Mouse (Mus musculus): Measurements from ENCODE around the gene Tlr13. TPM values are rescaled to one million over a fixed set of nuclear protein-coding genes. Genes with fewer than 3 reads are reported as not detected.

Tlr13 gene
- polyA plus RNA-seq, 1 experiment from 2014 or later = 0.17 TPM

- no peaks in the 10 kb centered on the region for H3K4me1 ChIP-seq (replicated peaks)
- ATAC-seq = no peak
- H3K4me3 ChIP-seq (replicated peaks) = no peak overlapping the region
- no peaks in the 10 kb centered on the region for H3K36me3 ChIP-seq
- no peak overlapping the region for H3K4me2 ChIP-seq (replicated peaks)
- H3K9me3 ChIP-seq = no peaks in the 10 kb centered on the region
- 85% methylated on average over 3 of the region's 3 CpGs for WGBS
- H3K9ac ChIP-seq (replicated peaks) = no peak overlapping the region
- no peaks in the 10 kb centered on the region; the same call in 1 of the 2 replicates for H3K27me3 ChIP-seq
- H3K27ac ChIP-seq = no peak overlapping the region
These were observed 6.5 kb downstream of the Tlr13 start for GRCm38 (mm10) chrX:106149460-106149859.

- no peaks in the 10 kb centered on the region for H3K9me3 ChIP-seq
- ATAC-seq = no peak
- no peaks in the 10 kb centered on the region for H3K36me3 ChIP-seq
- H3K27me3 ChIP-seq = no peaks in the 10 kb centered on the region; the same call in 1 of the 2 replicates
- H3K4me1 ChIP-seq (replicated peaks) = no peaks in the 10 kb centered on the region
- H3K27ac ChIP-seq = no peak overlapping the region
- H3K9ac ChIP-seq (replicated peaks) = no peak overlapping the region
- H3K4me2 ChIP-seq (replicated peaks) = no peak overlapping the region
- no peak overlapping the region for H3K4me3 ChIP-seq (replicated peaks)
These were observed 11.2 kb downstream of the Tlr13 start for GRCm38 (mm10) chrX:106154180-106154586.

- H3K36me3 ChIP-seq = no peaks in the 10 kb centered on the region
- no peak overlapping the region for H3K27ac ChIP-seq
- no peak overlapping the region for H3K4me2 ChIP-seq (replicated peaks)
- no peak for ATAC-seq
- 75% methylated on average over 4 of the region's 4 CpGs for WGBS
- H3K27me3 ChIP-seq = no peaks in the 10 kb centered on the region
- no peak overlapping the region for H3K9ac ChIP-seq (replicated peaks)
- no peaks in the 10 kb centered on the region for H3K4me1 ChIP-seq (replicated peaks)
- no peak overlapping the region for H3K4me3 ChIP-seq (replicated peaks)
- no peaks in the 10 kb centered on the region for H3K9me3 ChIP-seq
These were observed 12.9 kb downstream of the Tlr13 start for GRCm38 (mm10) chrX:106155892-106156291.

GRCm38 (mm10) chrX:106163995-106164394 is 21.0 kb downstream of the Tlr13 start:
- Histone ChIP-seq H3K4me1 (replicated peaks) (no peaks in the 10 kb centered on the region), H3K9me3 (no peaks in the 10 kb centered on the region), H3K27me3 (no peaks in the 10 kb centered on the region), H3K36me3 (no peaks in the 10 kb centered on the region), H3K4me2 (replicated peaks) (no peak overlapping the region), H3K9ac (replicated peaks) (no peak overlapping the region), H3K4me3 (replicated peaks) (no peak overlapping the region), H3K27ac (no peak overlapping the region)
- no peak for ATAC-seq
- 67% methylated on average over 5 of the region's 5 CpGs for WGBS

- H3K4me3 ChIP-seq (replicated peaks) = no peak overlapping the region
- no peak overlapping the region for H3K9ac ChIP-seq (replicated peaks)
- no peaks in the 10 kb centered on the region for H3K27me3 ChIP-seq
- no peaks in the 10 kb centered on the region for H3K4me1 ChIP-seq (replicated peaks)
- H3K4me2 ChIP-seq (replicated peaks) = no peak overlapping the region
- H3K27ac ChIP-seq = no peak overlapping the region
- ATAC-seq = no peak
- no peaks in the 10 kb centered on the region for H3K36me3 ChIP-seq
- WGBS = 78% methylated on average over 5 of the region's 5 CpGs
- H3K9me3 ChIP-seq = no peaks in the 10 kb centered on the region
These were observed 21.6 kb downstream of the Tlr13 start for GRCm38 (mm10) chrX:106164555-106164954.

- WGBS = 80% methylated on average over 1 of the region's 1 CpGs
- Histone ChIP-seq H3K36me3 (no peaks in the 10 kb centered on the region), H3K4me3 (replicated peaks) (no peak overlapping the region), H3K27ac (no peak overlapping the region), H3K9me3 (no peaks in the 10 kb centered on the region), H3K9ac (replicated peaks) (no peak overlapping the region), H3K4me1 (replicated peaks) (no peaks in the 10 kb centered on the region), H3K4me2 (replicated peaks) (no peak overlapping the region), H3K27me3 (no peaks in the 10 kb centered on the region)
- ATAC-seq = no peak
These were observed 22.1 kb downstream of the Tlr13 start for GRCm38 (mm10) chrX:106165089-106165488.

GRCm38 (mm10) chrX:106171106-106171852 is 28.3 kb downstream of the Tlr13 start:
- ATAC-seq = peak; percentile 84
- Histone ChIP-seq H3K27me3 (no peaks in the 10 kb centered on the region), H3K9me3 (no peaks in the 10 kb centered on the region), H3K4me2 (replicated peaks) (peak overlapping the region; percentile 45), H3K9ac (replicated peaks) (no peak overlapping the region), H3K27ac (no peak overlapping the region), H3K4me3 (replicated peaks) (peak overlapping the region; percentile 31), H3K4me1 (replicated peaks) (no peaks in the 10 kb centered on the region), H3K36me3 (no peaks in the 10 kb centered on the region)
- 22% methylated on average over 18 of the region's 18 CpGs for WGBS

- peak; percentile 55 for ATAC-seq
- H3K4me1 ChIP-seq (replicated peaks) = no peaks in the 10 kb centered on the region
- WGBS = 65% methylated on average over 6 of the region's 6 CpGs
- no peak overlapping the region for H3K9ac ChIP-seq (replicated peaks)
- H3K4me2 ChIP-seq (replicated peaks) = peak overlapping the region; percentile 45
- H3K4me3 ChIP-seq (replicated peaks) = peak overlapping the region; percentile 31
- H3K27me3 ChIP-seq = no peaks in the 10 kb centered on the region
- H3K27ac ChIP-seq = no peak overlapping the region
- H3K9me3 ChIP-seq = no peaks in the 10 kb centered on the region
- H3K36me3 ChIP-seq = no peaks in the 10 kb centered on the region
These were observed 28.8 kb downstream of the Tlr13 start for GRCm38 (mm10) chrX:106171853-106172154.

GRCm38 (mm10) chrX:106176331-106176730 is 33.3 kb downstream of the Tlr13 start:
- H3K36me3 ChIP-seq = no peaks in the 10 kb centered on the region
- no peak for ATAC-seq
- H3K4me3 ChIP-seq (replicated peaks) = no peak overlapping the region
- no peaks in the 10 kb centered on the region for H3K4me1 ChIP-seq (replicated peaks)
- H3K9me3 ChIP-seq = no peaks in the 10 kb centered on the region
- H3K4me2 ChIP-seq (replicated peaks) = no peak overlapping the region
- 63% methylated on average over 9 of the region's 9 CpGs for WGBS
- H3K27me3 ChIP-seq = no peaks in the 10 kb centered on the region
- H3K9ac ChIP-seq (replicated peaks) = no peak overlapping the region
- no peak overlapping the region for H3K27ac ChIP-seq

- H3K4me1 ChIP-seq (replicated peaks) = peaks cover 20% of the 10 kb centered on the region
- no peak overlapping the region for H3K4me3 ChIP-seq (replicated peaks)
- no peaks in the 10 kb centered on the region; the same call in 1 of the 2 replicates for H3K27me3 ChIP-seq
- H3K27ac ChIP-seq = no peak overlapping the region
- no peaks in the 10 kb centered on the region for H3K9me3 ChIP-seq
- H3K36me3 ChIP-seq = no peaks in the 10 kb centered on the region
- H3K4me2 ChIP-seq (replicated peaks) = no peak overlapping the region
- no peak for ATAC-seq
- WGBS = 23% methylated on average over 4 of the region's 4 CpGs
- no peak overlapping the region for H3K9ac ChIP-seq (replicated peaks)
These were observed 41.3 kb downstream of the Tlr13 start for GRCm38 (mm10) chrX:106184279-106184678.

GRCm38 (mm10) chrX:106185706-106186105 is 42.7 kb downstream of the Tlr13 start:
- Histone ChIP-seq H3K4me1 (replicated peaks) (peaks cover 31% of the 10 kb centered on the region), H3K4me3 (replicated peaks) (no peak overlapping the region), H3K9ac (replicated peaks) (no peak overlapping the region), H3K36me3 (no peaks in the 10 kb centered on the region), H3K9me3 (no peaks in the 10 kb centered on the region), H3K27me3 (no peaks in the 10 kb centered on the region; the same call in 1 of the 2 replicates), H3K4me2 (replicated peaks) (peak overlapping the region; percentile 41), H3K27ac (peak overlapping the region; percentile 83)
- 13% methylated on average over 5 of the region's 5 CpGs for WGBS
- no peak for ATAC-seq

GRCm38 (mm10) chrX:106186713-106187649 is 44.0 kb downstream of the Tlr13 start, which contains the start of gene Pgk1:
Gene Pgk1, plus strand, starts transcription at chrX:106187100.
- Histone ChIP-seq H3K36me3 (no peaks in the 10 kb centered on the region), H3K27me3 (no peaks in the 10 kb centered on the region; the same call in 1 of the 2 replicates), H3K4me2 (replicated peaks) (peak within 1 kb of the TSS; percentile 69), H3K9me3 (no peaks in the 10 kb centered on the region), H3K4me3 (replicated peaks) (peak within 1 kb of the TSS; percentile 57), H3K9ac (replicated peaks) (peak within 1 kb of the TSS; percentile 71), H3K4me1 (replicated peaks) (peaks cover 31% of the 10 kb centered on the region), H3K27ac (peak within 1 kb of the TSS; percentile 83)
- ATAC-seq = peak; percentile 98
- 20% methylated on average over 54 of the region's 55 CpGs for WGBS
